Mouse (Mus musculus): ENCODE results near the gene Grifin. TPM values are rescaled to one million over a fixed set of nuclear protein-coding genes. Genes with fewer than 3 reads are reported as not detected.

Gene Grifin
- polyA plus RNA-seq, 1 experiment from 2014 or later = 0.58 TPM

GRCm38 (mm10) chr5:140538111-140538683, 26.7 kb downstream of the Grifin start:
- H3K4me2 ChIP-seq (replicated peaks) = no peak overlapping the region
- ATAC-seq = no peak
- no peaks in the 10 kb centered on the region for H3K27me3 ChIP-seq (replicated peaks)
- 0 out of 2 replicates have a peak, but pooled peaks cover 4% of the 10 kb centered on the region for H3K4me1 ChIP-seq (replicated peaks)
- H3K27ac ChIP-seq = no peak overlapping the region
- no peak overlapping the region for H3K4me3 ChIP-seq (replicated peaks)
- WGBS = 70% methylated on average over 13 of the region's 13 CpGs
- H3K36me3 ChIP-seq = no peaks in the 10 kb centered on the region
- H3K9ac ChIP-seq = no peak overlapping the region
- H3K9me3 ChIP-seq = no peaks in the 10 kb centered on the region

GRCm38 (mm10) chr5:140526754-140527153, 38.1 kb downstream of the Grifin start:
- 97% methylated on average over 2 of the region's 2 CpGs for WGBS
- ATAC-seq = no peak
- H3K9ac ChIP-seq = no peak overlapping the region
- H3K4me1 ChIP-seq (replicated peaks) = no peaks in the 10 kb centered on the region
- H3K27me3 ChIP-seq (replicated peaks) = no peaks in the 10 kb centered on the region
- no peak overlapping the region for H3K4me3 ChIP-seq (replicated peaks)
- no peak overlapping the region for H3K27ac ChIP-seq
- H3K36me3 ChIP-seq = peaks cover 22% of the 10 kb centered on the region
- no peaks in the 10 kb centered on the region for H3K9me3 ChIP-seq
- no peak overlapping the region for H3K4me2 ChIP-seq (replicated peaks)

GRCm38 (mm10) chr5:140521196-140521595, 43.7 kb downstream of the Grifin start:
- Histone ChIP-seq H3K9ac (no peak overlapping the region), H3K36me3 (peaks cover 16% of the 10 kb centered on the region), H3K27me3 (replicated peaks) (no peaks in the 10 kb centered on the region), H3K4me3 (replicated peaks) (no peak overlapping the region), H3K4me1 (replicated peaks) (peaks cover 5% of the 10 kb centered on the region; the same call in 1 of the 2 replicates), H3K27ac (no peak overlapping the region), H3K4me2 (replicated peaks) (no peak overlapping the region), H3K9me3 (no peaks in the 10 kb centered on the region)
- 85% methylated on average over 1 of the region's 1 CpGs for WGBS
- no peak for ATAC-seq

GRCm38 (mm10) chr5:140517921-140518230, 47.0 kb downstream of the Grifin start:
- Histone ChIP-seq H3K9ac (no peak overlapping the region), H3K27ac (no peak overlapping the region), H3K4me3 (replicated peaks) (no peak overlapping the region), H3K4me2 (replicated peaks) (no peak overlapping the region), H3K27me3 (replicated peaks) (no peaks in the 10 kb centered on the region), H3K36me3 (no peaks in the 10 kb centered on the region), H3K9me3 (no peaks in the 10 kb centered on the region), H3K4me1 (replicated peaks) (peaks cover 22% of the 10 kb centered on the region)
- 62% methylated on average over 4 of the region's 4 CpGs for WGBS
- ATAC-seq = peak; percentile 68

- H3K4me1 ChIP-seq (replicated peaks) = peaks cover 22% of the 10 kb centered on the region
- no peaks in the 10 kb centered on the region for H3K36me3 ChIP-seq
- WGBS = 86% methylated on average over 21 of the region's 21 CpGs
- no peak overlapping the region for H3K4me2 ChIP-seq (replicated peaks)
- ATAC-seq = no peak
- H3K9me3 ChIP-seq = no peaks in the 10 kb centered on the region
- 0 out of 2 replicates have a peak overlapping the region, but pooled peaks have one; percentile 22 for H3K27ac ChIP-seq
- no peak overlapping the region for H3K4me3 ChIP-seq (replicated peaks)
- no peak overlapping the region for H3K9ac ChIP-seq
- no peaks in the 10 kb centered on the region for H3K27me3 ChIP-seq (replicated peaks)
Measured at GRCm38 (mm10) chr5:140517159-140517920, 47.5 kb downstream of the Grifin start.

GRCm38 (mm10) chr5:140514799-140515486, 49.9 kb downstream of the Grifin start:
- Histone ChIP-seq H3K4me1 (replicated peaks) (peaks cover 24% of the 10 kb centered on the region), H3K27ac (peak overlapping the region; percentile 72), H3K27me3 (replicated peaks) (no peaks in the 10 kb centered on the region), H3K9me3 (no peaks in the 10 kb centered on the region), H3K4me2 (replicated peaks) (no peak overlapping the region), H3K4me3 (replicated peaks) (no peak overlapping the region), H3K36me3 (no peaks in the 10 kb centered on the region), H3K9ac (no peak overlapping the region)
- 15% methylated on average over 7 of the region's 7 CpGs for WGBS
- ATAC-seq = peak; percentile 88

GRCm38 (mm10) chr5:140513921-140514320, 51.0 kb downstream of the Grifin start:
- Histone ChIP-seq H3K4me1 (replicated peaks) (peaks cover 26% of the 10 kb centered on the region), H3K27me3 (replicated peaks) (no peaks in the 10 kb centered on the region), H3K9ac (no peak overlapping the region), H3K9me3 (no peaks in the 10 kb centered on the region), H3K36me3 (no peaks in the 10 kb centered on the region), H3K4me3 (replicated peaks) (no peak overlapping the region), H3K27ac (no peak overlapping the region), H3K4me2 (replicated peaks) (no peak overlapping the region)
- no peak for ATAC-seq
- WGBS = 72% methylated on average over 8 of the region's 8 CpGs

Other genes with a start within 250 kb of the Grifin start
- gene Mad1l1, start 243.5 kb downstream of the Grifin start, polyA plus RNA-seq (2015; fragmentation: Nextera tagmentation; extraction: Ambion mirVana) = 34.7 and 38.0 TPM in 2 replicates
- gene Nudt1, start 243.4 kb downstream of the Grifin start, polyA plus RNA-seq (2015; fragmentation: Nextera tagmentation; extraction: Ambion mirVana) = 48.5 and 52.5 TPM in 2 replicates
- gene Mrm2, start 233.2 kb downstream of the Grifin start, polyA plus RNA-seq (2015; fragmentation: Nextera tagmentation; extraction: Ambion mirVana) = 19.0 and 19.7 TPM in 2 replicates
- 23.0 and 27.2 TPM in 2 replicates for gene Snx8, start 175.8 kb downstream of the Grifin start, polyA plus RNA-seq (2015; fragmentation: Nextera tagmentation; extraction: Ambion mirVana)
- gene Eif3b, start 145.7 kb downstream of the Grifin start, polyA plus RNA-seq (2015; fragmentation: Nextera tagmentation; extraction: Ambion mirVana) = 127 and 142 TPM in 2 replicates
- gene Gm4869, start 119.4 kb downstream of the Grifin start, polyA plus RNA-seq (2015; fragmentation: Nextera tagmentation; extraction: Ambion mirVana) = not detected in 2 replicates
- gene Chst12, start 59.5 kb downstream of the Grifin start, polyA plus RNA-seq (2015; fragmentation: Nextera tagmentation; extraction: Ambion mirVana) = 19.8 and 21.3 TPM in 2 replicates
- 14.8 and 16.0 TPM in 2 replicates for gene Lfng, start 42.2 kb upstream of the Grifin start, polyA plus RNA-seq (2015; fragmentation: Nextera tagmentation; extraction: Ambion mirVana)
- 34.5 and 34.7 TPM in 2 replicates for gene Ttyh3, start 84.0 kb upstream of the Grifin start, polyA plus RNA-seq (2015; fragmentation: Nextera tagmentation; extraction: Ambion mirVana)
- 18.8 and 19.4 TPM in 2 replicates for gene Iqce, start 137.3 kb upstream of the Grifin start, polyA plus RNA-seq (2015; fragmentation: Nextera tagmentation; extraction: Ambion mirVana)
- gene Brat1, start 139.9 kb upstream of the Grifin start, polyA plus RNA-seq (2015; fragmentation: Nextera tagmentation; extraction: Ambion mirVana) = 18.9 and 20.3 TPM in 2 replicates
- 1.1 TPM in 2 replicates for gene Amz1, start 159.1 kb upstream of the Grifin start, polyA plus RNA-seq (2015; fragmentation: Nextera tagmentation; extraction: Ambion mirVana)

Measured in intestine, embryonic 15.5 days (tissue).